Mouse (Mus musculus) bone marrow macrophage, adult 2 months (primary cell): Measurements from ENCODE around the gene L3mbtl2.

Experiments
- CTCF ChIP-seq: IDR thresholded peaks from 2 replicates; pipeline ENCODE4 v1.5.1; 2012; ENCODE audit warnings: low read depth, mild to moderate bottlenecking, low read length, moderate library complexity
- POLR2A ChIP-seq: IDR thresholded peaks from 2 replicates; pipeline ENCODE4 v1.6.1; 2012; ENCODE audit warnings: mild to moderate bottlenecking, low read depth, low read length, borderline replicate concordance

GRCm38 (mm10) chr15:81722361-81722760 lies 58.7 kb downstream of the L3mbtl2 start:
- TF ChIP-seq CTCF (no peak), POLR2A (no peak)
